Mouse (Mus musculus) cerebellum, adult 18-20 months (tissue): ENCODE measurements around the gene Olfr724.
"Not testable (repeated sequence)": the region's sequence is repeated elsewhere in the genome, so short reads cannot be mapped to it uniquely, and the experiment has no call there.

Experiments
- DNase-seq, 2 experiments: peaks; one replicate each; pipeline ENCODE4 v3.0.0; 2021

Olfr724 gene

DNA sequence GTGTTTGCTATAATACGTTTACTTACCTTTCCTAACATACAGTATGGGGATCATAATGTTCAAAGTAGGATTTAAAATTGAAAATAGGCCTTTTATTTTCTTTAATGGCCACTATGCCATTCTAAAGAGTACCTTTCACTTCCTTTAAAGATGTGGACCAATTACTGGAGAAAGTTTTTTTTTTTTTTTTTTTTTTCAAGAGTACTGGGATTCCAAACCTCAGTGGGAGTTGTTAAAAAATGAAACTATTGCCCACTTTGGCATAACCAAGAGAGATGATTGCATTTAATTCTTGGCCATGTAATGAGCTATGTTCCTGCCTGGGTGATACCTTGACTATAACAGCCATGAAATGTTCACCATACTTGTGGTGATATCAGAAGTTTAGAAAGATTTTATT lies at the start of gene Olfr724:
Olfr724 (minus strand) TSS at position 101 of the 400 bp plus-strand sequence.
- DNase-seq, result not testable (repeated sequence)

DNA sequence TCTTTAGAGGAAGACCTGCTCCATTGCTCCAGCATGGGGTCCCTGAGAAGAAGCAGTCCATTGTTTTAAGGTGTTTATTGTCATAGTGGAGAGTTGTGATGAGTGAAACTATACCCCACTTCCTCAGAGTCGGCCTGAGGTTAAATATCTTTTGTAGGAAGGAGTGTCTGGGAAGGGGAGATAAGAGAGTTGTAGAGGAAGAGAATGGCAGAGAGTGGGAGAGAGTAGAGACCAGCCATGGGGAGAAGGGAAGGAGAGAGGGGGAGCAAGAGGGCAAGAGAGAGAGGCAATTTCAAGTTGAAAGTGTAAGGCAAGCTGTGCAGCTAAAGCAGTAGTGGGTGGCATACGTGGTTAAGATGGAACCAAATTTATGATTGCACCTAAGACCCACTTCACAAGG lies 7.2 kb downstream of the Olfr724 start:
- no peak for DNase-seq

DNA sequence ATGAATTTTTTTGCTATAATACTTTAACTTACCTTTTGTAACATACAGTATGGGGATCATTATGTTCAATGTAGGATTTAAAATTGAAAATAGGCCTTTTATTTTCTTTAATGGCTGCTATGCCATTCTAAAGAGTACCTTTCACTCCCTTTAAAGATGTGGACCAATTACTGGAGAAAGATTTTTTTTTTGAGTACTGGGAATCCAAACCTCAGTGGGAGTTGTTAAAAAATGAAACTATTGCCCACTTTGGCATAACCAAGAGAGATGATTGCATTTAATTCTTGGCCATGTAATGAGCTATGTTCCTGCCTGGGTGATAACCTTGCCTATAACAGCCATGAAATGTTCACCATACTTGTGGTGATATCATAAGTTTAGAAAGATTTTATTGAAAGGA lies 31.4 kb downstream of the Olfr724 start, which contains the start of gene Olfr723:
Olfr723 (minus strand) TSS at position 101 of the 400 bp plus-strand sequence.
- not testable (repeated sequence) for DNase-seq
